Mouse (Mus musculus) liver, embryonic 14.5 days (tissue): ENCODE data around the gene Bsn.

Experiments used
- CTCF ChIP-seq: IDR thresholded peaks from 2 replicates; pipeline ENCODE4 v1.5.1; 2016; ENCODE audit warnings: antibody characterized with exemption, low read depth, control low read depth
- EP300 ChIP-seq: IDR thresholded peaks from 2 replicates; pipeline ENCODE4 v1.6.1; 2016; ENCODE audit warnings: antibody characterized with exemption, low read depth

DNA sequence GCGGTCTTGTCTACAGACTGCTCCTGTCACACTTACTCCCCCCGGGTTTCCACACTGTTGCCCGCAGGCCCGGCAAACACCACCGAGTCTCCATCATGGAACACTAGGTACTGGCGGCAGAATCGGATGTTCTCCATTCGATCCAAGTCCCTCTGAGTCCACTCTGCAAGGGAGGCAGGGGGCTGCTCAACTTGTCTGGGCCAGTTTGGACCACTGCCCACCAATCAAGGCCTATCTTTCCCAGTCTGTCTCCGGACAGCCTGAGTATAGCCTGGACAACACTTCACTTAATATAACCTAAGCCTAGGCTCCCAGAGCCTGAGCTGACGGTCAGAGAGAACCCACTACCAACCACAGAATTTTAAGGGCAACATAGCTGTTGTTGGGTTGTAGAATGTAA lies 96.6 kb downstream of the Bsn start:
- no peak for TF ChIP-seq CTCF
- no peak for TF ChIP-seq EP300
